Mouse (Mus musculus): ENCODE data around the gene Prkcd.
"Not testable (repeated sequence)": the region's sequence is repeated elsewhere in the genome, so short reads cannot be mapped to it uniquely, and the experiment has no call there.

Gene Prkcd

DNA sequence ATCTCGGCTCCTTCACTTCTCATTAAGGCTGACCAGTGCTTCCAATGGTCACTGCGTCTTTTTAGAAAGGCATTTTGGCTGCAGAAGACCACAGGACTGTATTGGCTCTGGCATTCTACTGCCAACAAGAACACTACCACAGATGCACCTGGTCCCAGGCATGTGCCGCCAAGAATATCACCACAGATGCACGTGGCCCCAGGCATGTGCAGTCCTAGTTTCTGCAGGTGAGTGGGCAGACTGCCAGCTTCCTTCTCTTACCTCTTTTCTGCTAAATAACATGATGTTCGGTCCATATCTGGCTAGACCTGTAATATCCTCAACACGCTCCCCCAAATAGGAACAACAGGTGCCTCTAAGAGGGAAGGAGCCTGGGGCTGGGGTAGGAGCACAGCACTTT lies 17.8 kb downstream of the Prkcd start:
- no peak for DNase-seq (ENCODE audit: low spot score in 2 of 2)

DNA sequence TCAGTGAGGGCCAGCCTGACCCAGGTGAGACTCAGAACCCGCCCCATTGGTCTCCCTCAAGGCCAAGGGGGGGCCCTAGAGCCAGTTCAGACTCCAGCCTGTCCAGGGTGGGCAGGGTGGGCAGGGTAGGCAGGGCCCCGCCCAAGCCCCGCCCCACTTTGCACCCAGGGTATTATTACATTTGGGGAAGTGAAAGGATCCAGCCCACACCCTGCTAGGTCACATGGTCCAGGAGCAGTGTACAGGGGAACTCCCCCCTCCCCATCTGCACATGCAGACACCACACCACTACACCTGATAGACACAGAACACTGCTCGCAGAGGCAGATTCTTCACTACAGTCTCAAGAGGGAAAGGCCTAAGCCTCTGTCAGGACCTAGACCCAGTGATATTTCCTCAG lies 18.3 kb downstream of the Prkcd start:
- no peak for DNase-seq (ENCODE audit: low spot score in 2 of 2)

DNA sequence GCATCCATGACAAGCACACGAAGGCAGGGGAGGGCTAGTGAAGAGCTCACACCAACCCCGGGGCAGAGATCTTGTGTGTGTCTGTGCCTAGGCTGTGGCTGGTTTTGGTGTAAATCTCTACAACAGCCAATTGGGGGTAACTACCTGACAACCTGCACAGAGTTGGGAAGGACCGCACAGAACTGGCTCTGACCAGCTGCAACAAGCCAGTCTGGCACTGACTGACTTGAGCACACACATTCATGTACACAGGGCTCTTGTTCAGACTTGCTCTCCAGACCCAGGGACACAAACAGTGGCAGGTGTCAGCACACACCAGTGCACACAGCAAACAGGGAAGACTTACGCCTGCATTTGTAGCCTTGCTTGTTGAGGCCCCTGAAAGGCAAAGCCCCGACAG lies 19.2 kb downstream of the Prkcd start:
- no peak for DNase-seq (ENCODE audit: low spot score in 2 of 2)

DNA sequence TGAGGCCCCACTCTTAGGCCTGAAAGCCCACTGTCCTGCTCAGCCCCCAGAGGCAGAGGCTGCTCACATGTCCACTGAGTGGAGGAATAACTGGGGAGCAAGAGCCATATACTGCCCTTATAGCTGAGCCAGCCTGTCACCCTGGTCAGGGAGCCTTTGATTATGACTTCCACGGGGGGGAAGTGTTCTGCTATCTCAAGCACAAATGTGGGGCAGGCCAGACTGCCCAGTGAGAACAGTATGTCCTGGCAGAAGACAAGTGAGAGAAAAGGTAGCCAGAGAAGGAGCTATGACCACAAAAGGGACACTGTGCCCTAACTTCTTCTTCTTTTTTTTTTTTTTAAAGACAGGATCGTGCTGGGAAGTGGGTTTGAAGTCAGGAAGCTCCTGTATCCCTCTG lies 28.9 kb downstream of the Prkcd start:
- DNase-seq (ENCODE audit: low spot score in 2 of 2), result no peak

DNA sequence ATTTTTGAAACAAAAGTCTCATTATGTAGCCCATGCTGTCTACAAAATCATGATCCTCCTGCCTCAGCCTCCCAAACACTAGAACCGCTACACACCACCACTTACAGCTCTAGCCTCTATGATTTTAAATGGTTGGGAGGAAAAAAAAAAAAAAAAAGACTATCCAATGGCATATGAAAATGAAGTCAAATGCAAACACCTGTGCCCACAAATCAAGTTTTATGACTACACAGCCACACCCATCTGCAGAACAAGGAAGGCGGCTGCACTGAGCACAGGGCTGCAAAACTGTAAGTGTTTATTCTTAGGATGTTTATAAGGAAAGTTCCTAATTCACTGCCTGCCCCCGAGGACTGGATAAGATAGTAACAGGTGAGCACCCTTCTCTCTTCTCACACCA lies 29.6 kb downstream of the Prkcd start:
- DNase-seq (ENCODE audit: low spot score in 2 of 2), result no peak

DNA sequence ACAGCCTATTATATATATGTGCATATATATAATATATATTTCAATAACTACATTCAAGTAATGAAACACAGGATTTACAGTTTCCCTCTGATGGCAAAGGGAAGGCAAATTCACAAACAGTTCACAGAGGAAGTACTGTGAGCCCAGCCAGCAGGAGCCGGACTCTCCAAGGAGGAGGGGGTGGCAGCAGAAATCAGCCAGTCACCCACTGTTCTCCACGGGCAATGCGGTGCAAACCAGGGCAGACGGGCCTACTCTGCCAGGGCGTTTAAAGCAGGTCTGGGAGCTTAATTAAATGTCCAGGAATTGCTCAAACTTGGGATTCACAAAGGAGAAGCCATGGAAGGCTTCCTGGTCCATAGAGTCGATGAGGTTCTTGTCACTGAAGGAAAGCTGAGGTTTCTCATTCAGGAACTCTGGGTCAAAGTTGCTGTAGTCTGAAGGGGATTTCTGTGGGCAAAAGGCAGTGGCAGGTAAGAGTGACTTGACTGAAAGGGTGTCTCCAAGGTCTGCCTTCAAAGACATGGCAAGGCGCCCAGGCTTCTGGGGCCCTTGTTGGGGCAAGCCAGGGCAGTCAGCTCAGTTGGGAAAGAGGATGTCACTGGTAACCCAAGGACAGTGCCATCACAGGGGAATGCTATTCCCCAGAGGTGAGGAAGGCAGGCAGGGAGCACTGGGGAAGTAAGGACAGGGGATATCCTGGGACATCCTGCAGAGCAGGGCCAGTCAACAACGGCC lies 30.3 kb downstream of the Prkcd start:
- DNase-seq (ENCODE audit: low spot score in 2 of 2), result no peak

DNA sequence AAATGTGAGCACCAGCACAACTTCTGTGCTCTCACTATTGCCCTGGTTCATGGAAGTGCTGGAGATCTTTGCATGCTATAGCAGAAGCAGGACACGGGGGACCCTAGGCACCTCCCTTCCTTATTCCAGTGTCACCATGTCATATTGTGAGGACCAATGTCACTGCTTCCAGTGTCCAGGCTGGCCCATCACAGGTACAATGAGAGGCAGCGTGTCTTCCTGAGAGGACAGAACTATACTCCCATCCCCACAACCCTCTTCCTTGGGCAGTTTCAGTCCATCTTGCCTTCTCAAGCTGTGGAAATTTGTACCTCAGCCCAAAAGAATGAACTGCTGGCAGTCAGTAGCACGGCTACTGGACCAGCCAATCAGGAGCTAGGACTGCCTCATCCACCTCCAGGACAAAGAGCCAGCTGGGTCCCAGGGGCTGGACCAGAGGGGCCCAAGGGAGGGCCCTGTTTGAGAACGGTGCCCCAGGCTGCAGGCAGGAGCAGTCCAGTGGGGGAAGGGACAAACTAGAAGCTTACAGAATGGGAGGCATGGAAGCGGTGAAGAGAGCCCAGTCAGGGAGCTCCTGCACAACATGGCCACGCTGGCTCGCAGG lies 31.8 kb downstream of the Prkcd start:
- DNase-seq (ENCODE audit: low spot score in 2 of 2), result peak in 1 of 2 experiments; percentile 58

DNA sequence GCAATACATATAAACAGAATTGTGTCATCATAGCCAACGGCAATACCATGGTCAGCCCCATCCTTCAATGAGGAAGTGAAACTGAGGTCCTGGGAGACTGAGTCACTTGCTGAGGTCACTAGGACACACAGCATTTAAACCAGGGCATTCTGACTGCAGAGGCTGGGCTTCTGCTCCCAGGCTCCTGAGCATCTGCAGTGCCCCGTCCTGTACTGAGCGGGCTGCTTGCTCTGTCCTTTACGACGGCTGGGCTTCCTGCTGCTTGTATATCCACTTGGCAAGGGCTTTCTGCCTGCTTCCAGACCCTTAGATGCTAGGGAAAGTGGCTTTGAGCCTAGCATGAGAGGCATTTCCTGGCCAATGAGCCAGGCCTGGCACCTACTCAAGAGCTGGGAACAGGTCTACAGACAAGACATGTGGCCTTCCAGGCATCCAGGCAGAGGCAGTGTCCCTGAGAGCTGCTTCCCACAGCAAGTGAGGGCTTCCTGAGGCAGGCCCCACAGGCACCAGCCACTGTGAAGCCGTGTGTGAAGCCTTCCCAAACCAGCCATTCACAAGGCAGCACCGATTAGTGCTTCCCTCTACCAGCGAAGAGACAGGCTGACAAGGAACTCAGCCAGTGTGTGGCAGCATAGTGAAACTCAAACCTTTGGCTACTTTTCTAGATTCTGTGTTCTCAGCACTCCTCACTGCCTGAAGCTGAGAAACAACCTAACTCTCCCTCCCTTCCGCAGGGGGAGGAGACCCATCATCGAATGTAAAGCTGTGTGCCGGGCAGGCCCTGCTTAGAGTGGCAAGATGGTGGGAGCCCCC lies 32.5 kb downstream of the Prkcd start:
- no peak for DNase-seq (ENCODE audit: low spot score in 2 of 2)

DNA sequence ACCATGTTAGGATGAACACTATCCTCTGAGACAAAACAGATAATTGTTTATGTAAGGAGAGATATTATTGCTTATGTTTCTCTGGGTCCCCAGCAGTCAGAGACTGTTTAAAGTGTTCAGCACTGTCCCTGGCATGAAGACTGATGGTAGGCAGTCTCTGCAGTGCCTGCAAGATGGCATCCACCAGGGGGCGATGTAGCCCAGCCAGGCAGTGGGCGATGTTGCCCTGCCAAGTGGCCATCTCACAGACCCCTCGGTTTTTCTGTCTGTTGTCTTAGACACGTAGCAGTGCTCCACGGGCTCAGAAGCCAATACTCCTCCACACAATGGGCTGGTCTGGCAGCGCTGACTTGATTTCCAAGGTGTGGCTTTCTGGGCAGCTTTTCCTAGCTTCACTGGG lies 34.6 kb downstream of the Prkcd start:
- peak; percentile 60 to 72 for DNase-seq (ENCODE audit: low spot score in 2 of 2)

DNA sequence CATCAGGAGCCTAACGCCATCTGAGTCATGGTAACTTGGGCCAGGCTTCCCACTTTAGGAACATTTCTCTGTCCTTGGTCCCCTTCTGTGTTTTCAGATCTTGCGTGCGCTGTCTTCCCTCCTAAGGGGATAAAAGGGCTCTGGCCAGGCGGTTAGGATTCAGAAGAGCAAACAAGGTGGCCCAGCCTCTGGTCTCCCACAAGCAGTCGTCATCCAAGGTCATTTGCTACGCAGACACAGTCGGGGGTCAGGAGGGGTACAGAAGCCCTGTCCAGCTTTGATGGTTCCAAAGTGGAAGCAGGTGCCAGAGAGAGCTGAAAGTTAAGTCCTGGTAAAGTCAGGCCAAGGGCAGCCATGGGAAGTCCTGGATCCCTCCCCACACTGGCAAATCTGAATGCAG lies 35.1 kb downstream of the Prkcd start:
- DNase-seq (ENCODE audit: low spot score in 2 of 2), result no peak

DNA sequence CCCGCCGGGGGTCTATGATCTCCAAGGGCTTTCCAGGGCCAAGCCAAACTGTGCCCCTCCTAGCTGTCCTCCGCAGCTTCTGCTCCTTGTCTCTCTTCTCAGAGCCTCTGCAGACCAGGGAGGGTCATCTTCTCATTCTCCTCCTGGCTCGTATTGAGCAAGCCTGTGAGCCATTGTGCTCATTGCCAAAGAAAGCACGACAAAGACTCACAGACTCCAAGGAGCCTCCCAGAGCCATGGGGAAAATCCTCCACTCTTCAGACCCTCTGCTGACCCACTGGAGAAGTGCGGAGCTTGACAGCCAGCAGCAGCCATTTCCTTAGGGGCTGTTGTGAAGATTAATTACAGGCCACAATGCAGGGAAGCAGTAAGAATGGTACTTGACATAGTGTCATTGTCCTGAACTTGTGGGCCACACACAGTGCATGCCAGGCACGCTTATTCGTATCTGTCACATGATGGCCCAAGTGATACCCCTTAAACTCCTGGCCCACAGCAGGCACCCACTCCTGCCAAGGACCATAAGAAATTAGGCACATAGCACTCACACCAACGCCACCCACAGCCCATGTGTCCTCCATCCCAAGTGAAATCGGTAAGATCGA lies 35.9 kb downstream of the Prkcd start:
- DNase-seq (ENCODE audit: low spot score in 2 of 2), result no peak

DNA sequence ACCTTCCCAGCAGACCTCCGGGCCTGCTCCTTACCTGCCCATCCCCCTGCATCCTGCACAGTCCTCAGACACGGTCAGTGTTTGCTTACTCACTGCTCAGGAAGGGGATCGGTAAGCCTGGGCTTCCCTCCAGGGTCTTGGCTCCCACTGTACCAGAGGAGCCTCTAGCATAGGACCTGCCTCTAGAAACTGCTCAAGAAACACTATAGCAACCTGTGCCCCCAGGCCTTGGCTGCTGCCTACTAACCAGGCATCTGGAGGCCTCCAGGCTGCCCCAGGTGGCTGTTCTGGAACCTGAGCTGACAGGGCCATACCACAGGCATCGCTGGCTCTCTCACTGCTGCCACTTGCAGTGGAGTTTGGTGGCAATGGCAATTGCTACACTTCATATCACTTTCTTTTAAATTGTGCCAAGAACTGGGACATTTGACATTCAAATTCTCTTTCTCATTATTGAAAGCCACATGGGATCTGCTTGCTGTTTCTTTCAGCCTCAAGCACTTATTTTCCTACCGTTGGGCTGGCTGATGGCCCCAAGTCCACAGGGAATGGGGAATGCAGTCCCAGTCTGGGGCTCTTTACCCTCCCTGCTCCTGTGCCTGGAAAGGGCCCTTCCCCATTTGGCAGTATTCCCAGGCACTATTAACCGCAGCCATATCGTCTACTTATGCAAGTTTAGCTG lies 39.1 kb downstream of the Prkcd start:
- DNase-seq (ENCODE audit: low spot score in 2 of 2), result no peak

DNA sequence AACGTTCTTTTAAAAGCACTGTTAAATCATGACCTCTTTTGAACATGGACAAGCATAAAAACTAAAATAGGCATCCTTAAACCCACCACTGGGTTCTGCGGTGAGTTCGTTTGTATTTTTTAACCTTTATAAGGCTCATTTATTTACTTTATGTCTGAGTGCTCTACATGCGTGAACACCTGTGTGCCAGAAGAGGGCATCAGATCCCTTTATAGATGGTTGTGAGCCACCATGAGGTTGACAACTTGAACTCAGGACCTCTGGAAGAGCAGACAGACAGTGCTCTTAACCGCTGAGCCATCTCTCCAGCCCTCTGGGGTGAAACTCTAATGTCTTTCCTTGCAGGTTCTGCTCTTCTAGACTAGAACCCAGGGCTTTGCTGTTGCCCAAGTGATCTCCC lies 40.7 kb downstream of the Prkcd start:
- no peak for DNase-seq (ENCODE audit: low spot score in 2 of 2)

DNA sequence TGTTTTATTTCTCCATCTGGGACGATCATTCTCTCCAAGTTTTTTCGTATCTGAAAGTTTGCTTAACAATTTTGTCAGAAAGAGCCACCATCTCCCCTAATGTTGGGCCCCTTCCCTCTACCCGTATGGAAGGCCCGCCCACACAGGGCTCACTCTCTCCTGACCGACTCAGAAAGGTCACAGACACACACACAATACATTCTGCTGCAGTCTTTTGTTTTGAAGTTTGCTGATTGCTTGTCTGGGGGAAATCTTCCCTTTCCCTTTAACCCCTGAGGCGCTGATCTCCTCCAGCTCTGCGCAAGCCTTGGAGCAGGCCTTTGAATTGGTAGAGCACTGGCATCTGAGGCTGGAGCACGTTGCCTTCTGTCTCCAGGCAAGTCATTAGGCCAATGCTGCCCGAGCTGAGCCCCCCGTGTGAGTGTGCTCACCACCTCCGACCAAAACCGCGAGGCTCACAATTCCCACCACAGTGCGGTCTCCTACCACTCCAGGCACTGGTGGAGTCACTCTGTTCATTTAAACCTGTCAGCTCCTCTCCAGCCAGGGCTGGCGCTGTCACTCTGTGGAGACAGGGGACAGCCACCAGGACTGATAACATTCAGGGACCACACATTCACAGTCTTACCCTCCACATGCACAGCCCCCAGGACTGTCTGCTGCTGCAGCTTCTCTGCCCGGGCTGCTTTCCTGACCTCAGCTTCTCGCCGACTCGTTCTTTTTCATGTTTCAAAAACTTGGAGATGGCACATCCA lies 41.3 kb downstream of the Prkcd start:
- no peak for DNase-seq (ENCODE audit: low spot score in 2 of 2)

DNA sequence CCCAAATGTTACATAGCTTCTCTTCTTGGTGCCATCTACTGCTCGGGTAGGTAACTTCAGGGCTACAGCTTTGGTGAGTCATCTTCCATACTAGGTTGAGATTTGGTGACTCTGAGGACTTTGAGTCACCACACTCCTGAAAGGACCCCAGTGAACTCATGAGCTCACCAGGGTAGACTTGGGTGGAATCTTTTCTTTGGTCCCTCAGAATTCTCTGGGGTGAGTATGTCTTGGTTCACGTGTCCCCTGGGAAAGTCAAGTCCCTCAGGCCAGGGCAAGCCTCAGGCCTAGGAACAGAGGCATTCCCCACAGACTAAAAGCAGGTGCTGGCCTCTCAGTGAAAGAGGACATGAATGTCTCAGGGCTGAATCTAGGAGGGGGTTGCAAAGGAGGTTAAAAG lies 41.9 kb downstream of the Prkcd start:
- no peak for DNase-seq (ENCODE audit: low spot score in 2 of 2)

DNA sequence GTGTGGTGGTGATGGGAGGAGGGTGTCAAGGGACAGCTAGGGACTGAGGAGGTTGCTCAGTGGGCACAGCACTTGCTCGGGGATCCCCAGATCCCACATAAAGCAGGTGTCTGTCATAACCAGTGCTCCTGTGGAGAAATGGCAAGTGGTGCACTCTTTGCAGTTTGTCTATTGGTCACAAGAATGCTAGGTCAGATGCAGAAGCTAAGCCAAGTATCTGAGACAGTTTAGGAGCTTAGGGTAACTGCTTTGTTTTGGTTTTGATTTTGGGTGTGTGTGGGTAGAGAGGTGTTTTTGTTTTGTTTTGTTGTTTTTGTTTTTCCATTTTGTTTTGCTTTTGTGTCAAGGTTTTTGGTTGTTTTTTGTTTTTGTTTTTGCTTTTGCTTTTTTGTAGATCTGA lies 44.8 kb downstream of the Prkcd start:
- DNase-seq (ENCODE audit: low spot score in 2 of 2), result no peak

DNA sequence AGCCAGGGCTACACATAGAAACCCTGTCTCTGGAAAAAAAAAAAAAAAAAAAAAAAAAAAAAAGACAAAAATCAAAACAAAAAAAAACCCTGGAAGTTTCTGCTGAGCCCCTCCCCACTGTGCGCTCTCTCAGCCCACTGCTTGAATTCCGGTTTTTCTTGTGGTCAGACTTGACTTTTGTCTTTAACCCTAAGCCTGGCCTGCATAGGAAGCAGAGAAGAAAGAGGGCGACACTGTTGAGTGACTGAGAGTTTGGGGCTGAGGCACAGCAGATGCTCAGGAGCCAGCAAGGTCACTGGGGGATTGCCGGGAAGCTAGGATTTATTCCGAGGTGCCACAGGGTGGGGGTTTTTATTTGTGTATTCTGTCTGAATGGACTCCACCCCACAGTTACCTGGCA lies 46.1 kb downstream of the Prkcd start:
- no peak for DNase-seq (ENCODE audit: low spot score in 2 of 2)

DNA sequence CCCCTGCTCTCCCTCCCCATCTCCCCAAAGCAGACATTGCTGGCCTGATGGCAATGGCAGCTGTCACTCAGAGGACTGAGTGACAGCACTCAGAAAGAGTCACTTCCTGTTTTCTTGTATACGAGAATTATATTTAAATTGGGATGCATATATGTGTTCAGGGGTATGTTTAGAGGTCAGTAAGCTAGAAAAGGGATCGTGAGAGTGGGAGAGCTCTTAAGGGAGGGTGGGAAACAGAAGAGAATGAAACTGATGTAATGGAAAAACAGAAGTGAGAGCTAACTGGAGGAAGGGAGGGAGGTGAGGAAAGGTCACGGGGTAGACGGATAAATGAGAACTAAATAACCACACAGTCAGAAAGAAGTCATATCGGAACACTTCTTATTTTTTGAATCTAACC lies 46.8 kb downstream of the Prkcd start:
- no peak for DNase-seq (ENCODE audit: low spot score in 2 of 2)

DNA sequence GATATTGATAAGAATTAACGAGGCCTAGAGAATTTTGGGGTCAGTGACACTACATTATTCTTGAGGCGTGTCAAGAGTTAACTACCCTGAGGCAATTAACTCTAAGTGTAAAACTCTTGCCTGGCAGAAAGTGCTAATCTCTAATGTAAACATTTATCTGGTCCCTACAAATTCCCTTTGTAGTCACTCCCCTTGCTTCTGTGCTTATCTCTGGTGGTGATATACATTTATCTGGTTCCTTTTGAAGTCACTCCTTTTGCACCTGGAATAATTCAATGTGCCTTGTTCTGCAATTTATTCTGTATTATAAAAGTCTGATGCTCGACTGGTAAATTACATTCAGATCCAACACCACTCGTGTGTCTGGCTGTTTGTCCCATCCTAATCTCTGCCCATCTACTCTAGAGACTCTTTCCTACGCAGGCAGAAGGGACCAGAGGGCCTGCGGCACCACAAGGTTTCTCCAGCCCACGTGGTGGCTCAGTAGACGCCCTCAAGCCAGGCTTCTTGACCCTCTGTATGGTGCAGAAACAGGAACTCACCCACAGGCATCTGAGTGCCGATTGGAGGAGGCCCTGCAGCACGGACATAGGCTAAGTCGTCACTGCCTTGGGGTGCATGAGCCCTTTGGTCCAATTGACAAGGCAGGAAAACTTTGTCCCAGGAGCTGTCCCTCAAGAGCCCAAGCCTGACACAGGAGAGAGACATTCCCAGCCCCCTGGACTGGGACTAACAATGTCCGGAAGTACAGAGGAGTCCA lies 48.5 kb downstream of the Prkcd start:
- DNase-seq (ENCODE audit: low spot score in 2 of 2), result not testable (repeated sequence)

DNA sequence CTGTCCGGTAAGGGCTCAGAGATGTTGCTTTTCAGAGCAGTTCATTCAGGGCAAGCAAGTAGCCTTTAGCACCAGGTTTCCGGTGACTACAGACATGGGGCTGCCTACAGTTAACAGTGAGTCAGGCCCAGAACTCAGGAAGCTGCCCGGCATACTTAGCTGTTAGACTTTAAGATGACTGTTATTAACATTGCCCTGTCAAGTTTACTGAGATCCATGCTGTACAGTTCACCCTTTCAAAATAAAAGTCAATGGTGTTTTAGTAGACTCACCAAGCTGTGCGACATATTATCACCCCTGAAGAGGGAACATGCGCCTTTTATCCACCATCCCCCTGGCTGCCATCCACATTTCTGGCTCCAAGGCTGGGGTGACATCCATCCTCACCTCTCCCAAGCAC lies 49.8 kb downstream of the Prkcd start:
- DNase-seq (ENCODE audit: low spot score in 2 of 2), result no peak

Measured in urinary bladder, postnatal 36 days (tissue).